Mouse (Mus musculus) liver, embryonic 14.5 days (tissue): ENCODE results near the gene Kremen2. TPM values are rescaled to one million over a fixed set of nuclear protein-coding genes. Genes with fewer than 3 reads are reported as not detected.
A peak's percentile ranks its signal among the peaks of the same experiment; 100 is the strongest.
"Not testable (repeated sequence)": the region's sequence is repeated elsewhere in the genome, so short reads cannot be mapped to it uniquely, and the experiment has no call there.

Experiments used
- ATAC-seq: fragments of 200-750 bp; cut with Nextera tagmentation; 2 replicates; pipeline ENCODE4 v1.8.0; 2017; ENCODE audit warnings: moderate number of reproducible peaks, mild to moderate bottlenecking, moderate library complexity; ENCODE audit not compliant: insufficient read depth
- DNase-seq, 3 experiments: peaks; one replicate each; pipeline ENCODE4 v3.0.0-alpha.2; 2012 to 2013; ENCODE audit warnings: low read depth in 3 of 3, low spot score in 3 of 3
- H3K27ac ChIP-seq: fragments of 300-500 bp; sonication (generic); 2 replicates; pipeline ENCODE4 v1.5.1; 2014; ENCODE audit warnings: moderate library complexity, mild to moderate bottlenecking, control low read depth, inconsistent platforms
- H3K27me3 ChIP-seq: fragments of 300-500 bp; sonication (generic); 2 replicates; pipeline ENCODE4 v1.6.1; 2014; ENCODE audit warnings: mild to moderate bottlenecking, low read length, moderate library complexity; ENCODE audit not compliant: control insufficient read depth, insufficient read depth
- H3K36me3 ChIP-seq: fragments of 300-500 bp; sonication (generic); replicated peaks from 2 replicates; pipeline ENCODE4 v1.6.1; 2014; ENCODE audit warnings: low read depth; ENCODE audit not compliant: control insufficient read depth, insufficient read depth
- H3K4me1 ChIP-seq, 2 experiments: fragments of 200-500 bp in 1 of 2; fragments of 300-500 bp in 1 of 2; sonication (generic) in 1 of 2; replicated peaks; 2 replicates each; pipeline ENCODE4 v1.6.1; 2012 to 2014; ENCODE audit warnings: antibody characterized with exemption in 1 of 2, inconsistent platforms in 1 of 2, low read length in 1 of 2; ENCODE audit not compliant: control insufficient read depth in 2 of 2, insufficient read depth in 2 of 2
- H3K4me2 ChIP-seq: fragments of 300-500 bp; sonication (generic); 2 replicates; pipeline ENCODE4 v1.6.1; 2014; ENCODE audit warnings: low read depth, mild to moderate bottlenecking, control low read depth, moderate library complexity
- H3K4me3 ChIP-seq, 2 experiments: fragments of 200-500 bp in 1 of 2; fragments of 300-500 bp in 1 of 2; sonication (generic) in 1 of 2; 2 replicates each; pipeline ENCODE4 v1.5.1; 2012 to 2014; ENCODE audit warnings: low read depth in 2 of 2, low read length in 2 of 2, mild to moderate bottlenecking in 2 of 2, control low read depth in 1 of 2, inconsistent platforms in 1 of 2, moderate library complexity in 1 of 2; ENCODE audit not compliant: insufficient read depth in 1 of 2
- H3K9ac ChIP-seq: fragments of 300-500 bp; sonication (generic); replicated peaks from 2 replicates; pipeline ENCODE4 v1.6.1; 2014; ENCODE audit warnings: mild to moderate bottlenecking, control low read depth, moderate library complexity
- H3K9me3 ChIP-seq: fragments of 300-500 bp; sonication (generic); 2 replicates; pipeline ENCODE4 v1.6.1; 2016; ENCODE audit warnings: low read length, mixed read lengths; ENCODE audit not compliant: control insufficient read depth
- CTCF ChIP-seq: IDR thresholded peaks from 2 replicates; pipeline ENCODE4 v1.5.1; 2016; ENCODE audit warnings: antibody characterized with exemption, low read depth, control low read depth
- EP300 ChIP-seq: IDR thresholded peaks from 2 replicates; pipeline ENCODE4 v1.6.1; 2016; ENCODE audit warnings: antibody characterized with exemption, low read depth
- WGBS: fragments of 180-500 bp; shearing (Covaris S2); extraction: QIAGEN DNeasy Blood & Tissue Kit; methylation state at CpG from one replicate; pipeline ENCODE4 v1.1.7; 2014; ENCODE audit not compliant: insufficient replicate concordance; 5-methylcytosine and 5-hydroxymethylcytosine counted together
- polyA plus RNA-seq, 2 experiments: library from polyadenylated mRNA; depleted of rRNA in 1 of 2; stranded (reverse) in 1 of 2; unstranded in 1 of 2; fragments of >200 nt; fragmentation: Nextera tagmentation in 1 of 2; extraction: Ambion mirVana in 1 of 2; gene quantifications; 2 replicates each; pipeline versions ENCODE4 v1.2.1 to v1.2.3; 2012 to 2014

The Kremen2 gene
- polyA plus RNA-seq, 2 experiments: 0.02 TPM; not detected in 1

- Histone ChIP-seq H3K4me1 (0 out of 4 replicates have a peak, but pooled peaks cover 0 to 2% of the 10 kb centered on the region in 2 experiments), H3K4me3 (no peak overlapping the region), H3K9me3 (no peaks in the 10 kb centered on the region), H3K27me3 (no peaks in the 10 kb centered on the region), H3K4me2 (no peak overlapping the region), H3K36me3 (no peaks in the 10 kb centered on the region), H3K9ac (no peak overlapping the region), H3K27ac (no peak overlapping the region)
- no peak for TF ChIP-seq EP300
- no peak for TF ChIP-seq CTCF
- ATAC-seq: no peak
- WGBS: 39% methylated on average over 2 of the region's 2 CpGs
- no peak for DNase-seq
These were observed 32.8 kb upstream of the Kremen2 start for GRCm38 (mm10) chr17:23778447-23778846.

- Histone ChIP-seq H3K36me3 (no peaks in the 10 kb centered on the region), H3K4me2 (no peak overlapping the region), H3K27ac (no peak overlapping the region), H3K27me3 (no peaks in the 10 kb centered on the region), H3K9me3 (no peaks in the 10 kb centered on the region), H3K9ac (no peak overlapping the region), H3K4me3 (no peak overlapping the region), H3K4me1 (0 out of 4 replicates have a peak, but pooled peaks cover 0 to 2% of the 10 kb centered on the region in 2 experiments)
- TF ChIP-seq CTCF: no peak
- TF ChIP-seq EP300: no peak
- no peak for ATAC-seq
- 62% methylated on average over 2 of the region's 2 CpGs for WGBS
- no peak for DNase-seq
These were observed 31.5 kb upstream of the Kremen2 start for GRCm38 (mm10) chr17:23777141-23777540.

GRCm38 (mm10) chr17:23776216-23776615 is 30.6 kb upstream of the Kremen2 start:
- no peak overlapping the region for H3K4me2 ChIP-seq
- no peaks in the 10 kb centered on the region for H3K27me3 ChIP-seq
- WGBS: 72% methylated on average over 10 of the region's 10 CpGs
- no peak overlapping the region for H3K9ac ChIP-seq
- no peak overlapping the region for H3K4me3 ChIP-seq
- H3K36me3 ChIP-seq: no peaks in the 10 kb centered on the region
- no peaks in the 10 kb centered on the region for H3K9me3 ChIP-seq
- TF ChIP-seq EP300 (no peak), CTCF (no peak)
- no peak for ATAC-seq
- peaks cover 2 to 3% of the 10 kb centered on the region in 2 experiments; a peak in 2 of 4 replicates for H3K4me1 ChIP-seq
- DNase-seq: no peak
- H3K27ac ChIP-seq: no peak overlapping the region

- Histone ChIP-seq H3K27me3 (no peaks in the 10 kb centered on the region), H3K4me2 (no peak overlapping the region), H3K36me3 (no peaks in the 10 kb centered on the region), H3K9me3 (no peaks in the 10 kb centered on the region), H3K27ac (no peak overlapping the region), H3K9ac (no peak overlapping the region), H3K4me3 (no peak overlapping the region), H3K4me1 (peaks cover 7 to 9% of the 10 kb centered on the region in 2 experiments)
- DNase-seq: peak in 1 of 3 experiments; percentile 47
- 5% methylated on average over 12 of the region's 12 CpGs for WGBS
- TF ChIP-seq CTCF: peak; percentile 87
- no peak for TF ChIP-seq EP300
- ATAC-seq: peak; percentile 23
These were observed 28.5 kb upstream of the Kremen2 start for GRCm38 (mm10) chr17:23774090-23774489.

GRCm38 (mm10) chr17:23773676-23774075 is 28.0 kb upstream of the Kremen2 start:
- Histone ChIP-seq H3K4me2 (no peak overlapping the region), H3K9me3 (no peaks in the 10 kb centered on the region), H3K4me3 (no peak overlapping the region), H3K9ac (no peak overlapping the region), H3K4me1 (peaks cover 7 to 9% of the 10 kb centered on the region in 2 experiments), H3K36me3 (no peaks in the 10 kb centered on the region), H3K27ac (no peak overlapping the region), H3K27me3 (no peaks in the 10 kb centered on the region)
- DNase-seq: no peak
- 55% methylated on average over 6 of the region's 6 CpGs for WGBS
- no peak for ATAC-seq
- no peak for TF ChIP-seq CTCF
- TF ChIP-seq EP300: no peak

GRCm38 (mm10) chr17:23772219-23772556 is 26.6 kb upstream of the Kremen2 start:
- not testable (repeated sequence) for ATAC-seq, H3K27ac ChIP-seq, H3K9me3 ChIP-seq, H3K4me3 ChIP-seq, H3K27me3 ChIP-seq, H3K9ac ChIP-seq, H3K36me3 ChIP-seq, DNase-seq, H3K4me1 ChIP-seq
- WGBS: 56% methylated on average over 2 of the region's 2 CpGs
- peak overlapping the region; percentile 91 for H3K4me2 ChIP-seq
